Mouse (Mus musculus) C2C12 (cell line): Measurements from ENCODE around the gene Gm8439. TPM values are rescaled to one million over a fixed set of nuclear protein-coding genes. Genes with fewer than 3 reads are reported as not detected.

Experiments used
- H3K27me3 ChIP-seq: one replicate; pipeline ENCODE4 v1.6.1; 2011; ENCODE audit not compliant: control insufficient read depth, insufficient read depth, insufficient read length
- H3K36me3 ChIP-seq: one replicate; pipeline ENCODE4 v1.6.1; 2011; ENCODE audit not compliant: control insufficient read depth, insufficient read depth
- H3K4me3 ChIP-seq: one replicate; pipeline ENCODE4 v1.5.1; 2011; ENCODE audit warnings: mild to moderate bottlenecking, control low read depth; ENCODE audit not compliant: poor library complexity, insufficient read depth, severe bottlenecking
- H3K79me2 ChIP-seq: one replicate; pipeline ENCODE4 v1.6.1; 2011; ENCODE audit not compliant: control insufficient read depth, insufficient read depth
- H3K79me3 ChIP-seq: one replicate; pipeline ENCODE4 v1.6.1; 2011; ENCODE audit warnings: low read depth, control low read depth
- H3ac ChIP-seq: one replicate; pipeline ENCODE3; 2011; ENCODE audit warnings: low read depth; ENCODE audit not compliant: control insufficient read depth, insufficient read length
- CEBPB ChIP-seq: IDR thresholded peaks from one replicate; pipeline ENCODE4 v1.6.1; 2011; ENCODE audit warnings: low read depth, mild to moderate bottlenecking, control low read depth, moderate library complexity
- CTCF ChIP-seq: IDR thresholded peaks from one replicate; pipeline ENCODE4 v1.5.1; 2011; ENCODE audit not compliant: control insufficient read depth, insufficient read depth, insufficient read length
- FOSL1 ChIP-seq: IDR thresholded peaks from one replicate; pipeline ENCODE4 v1.8.0; 2011; ENCODE audit warnings: mild to moderate bottlenecking, low read length; ENCODE audit not compliant: poor library complexity, insufficient read depth, severe bottlenecking
- MAX ChIP-seq: IDR thresholded peaks from one replicate; pipeline ENCODE4 v1.6.1; 2011; ENCODE audit warnings: mild to moderate bottlenecking, control low read depth
- MYOD1 ChIP-seq: IDR thresholded peaks from one replicate; pipeline ENCODE4 v1.6.1; 2011; ENCODE audit warnings: low read depth; ENCODE audit not compliant: control insufficient read depth, insufficient read length
- MYOG ChIP-seq: IDR thresholded peaks from one replicate; pipeline ENCODE4 v1.6.1; 2011; ENCODE audit not compliant: control insufficient read depth, insufficient read length; ENCODE audit errors: extremely low read depth
- USF1 ChIP-seq: IDR thresholded peaks from one replicate; pipeline ENCODE4 v1.6.1; 2011; ENCODE audit warnings: low read depth, mild to moderate bottlenecking, control low read depth, moderate library complexity
- polyA plus RNA-seq: library from polyadenylated mRNA; unstranded; fragments of >200 nt; fragmentation: generic; extraction: Trizol; gene quantifications from one replicate; pipeline ENCODE4 v1.2.1, GENCODE M21; 2012; ENCODE audit warnings: missing spikeins

Gm8439 gene
- polyA plus RNA-seq, 1 experiment = not detected

GRCm38 (mm10) chr4:120631828-120632227, 43.3 kb downstream of the Gm8439 start:
- Histone ChIP-seq H3K79me3 (no peaks in the 10 kb centered on the region), H3K27me3 (peaks cover 4% of the 10 kb centered on the region), H3ac (no peak overlapping the region), H3K4me3 (no peak overlapping the region), H3K36me3 (no peaks in the 10 kb centered on the region), H3K79me2 (no peaks in the 10 kb centered on the region)
- no peak for TF ChIP-seq MYOG
- no peak for TF ChIP-seq CEBPB
- TF ChIP-seq MYOD1 = no peak
- TF ChIP-seq MAX = no peak
- TF ChIP-seq CTCF = no peak
- no peak for TF ChIP-seq USF1
- TF ChIP-seq FOSL1 = no peak

DNA sequence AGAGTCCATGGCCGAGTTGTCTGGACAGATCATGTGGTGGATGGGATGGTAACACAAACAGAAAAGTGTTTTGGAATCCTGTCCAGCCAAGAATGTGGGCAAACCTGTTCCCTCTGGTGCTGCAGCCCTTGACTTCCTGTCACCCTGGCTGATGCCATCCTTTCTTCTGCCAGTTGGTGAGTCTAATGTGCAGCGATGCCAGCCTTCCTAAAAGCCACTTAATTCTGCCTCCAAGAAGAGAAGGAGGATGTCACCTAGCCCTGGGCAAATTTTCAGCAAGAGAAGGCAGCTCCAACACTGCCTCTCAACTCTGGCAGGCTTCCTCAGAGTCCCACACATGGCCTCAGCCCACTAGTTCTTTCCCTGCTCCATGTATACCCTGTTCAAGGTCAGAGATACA, 46.8 kb downstream of the Gm8439 start:
- H3K4me3 ChIP-seq = no peak overlapping the region

DNA sequence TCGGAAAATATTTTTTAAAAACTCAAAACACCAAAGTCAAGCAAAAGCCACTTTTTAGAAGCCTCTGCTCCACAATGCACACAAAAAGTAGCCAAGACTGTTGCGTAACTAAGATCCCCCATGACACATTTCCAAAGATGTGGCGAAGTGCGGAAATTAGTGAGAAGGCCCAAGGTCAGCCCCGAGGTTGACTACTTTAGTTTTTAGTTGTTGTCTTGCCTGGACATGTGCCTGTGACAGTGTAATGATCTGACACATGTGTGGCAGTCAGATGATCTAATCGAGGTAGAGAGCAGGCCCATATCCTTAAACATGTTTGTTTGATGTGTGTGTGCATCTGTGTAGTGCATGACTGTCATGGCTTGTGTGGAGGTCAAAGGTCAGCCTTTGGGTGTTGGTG, 53.4 kb downstream of the Gm8439 start:
- Histone ChIP-seq H3K79me3 (no peaks in the 10 kb centered on the region), H3K79me2 (no peaks in the 10 kb centered on the region), H3K36me3 (no peaks in the 10 kb centered on the region), H3K27me3 (peaks cover 40% of the 10 kb centered on the region), H3ac (no peak overlapping the region), H3K4me3 (no peak overlapping the region)
- TF ChIP-seq CEBPB (peak; percentile 8), MYOD1 (no peak)

More for the DNA sequence above, 46.8 kb downstream of the Gm8439 start:
- no peaks in the 10 kb centered on the region for H3K36me3 ChIP-seq
- H3K27me3 ChIP-seq = peaks cover 12% of the 10 kb centered on the region
- H3K79me2 ChIP-seq = no peaks in the 10 kb centered on the region
- H3ac ChIP-seq = no peak overlapping the region
- no peaks in the 10 kb centered on the region for H3K79me3 ChIP-seq
- TF ChIP-seq USF1 (no peak), MAX (no peak), FOSL1 (no peak), CEBPB (no peak), CTCF (no peak), MYOD1 (no peak), MYOG (no peak)

DNA sequence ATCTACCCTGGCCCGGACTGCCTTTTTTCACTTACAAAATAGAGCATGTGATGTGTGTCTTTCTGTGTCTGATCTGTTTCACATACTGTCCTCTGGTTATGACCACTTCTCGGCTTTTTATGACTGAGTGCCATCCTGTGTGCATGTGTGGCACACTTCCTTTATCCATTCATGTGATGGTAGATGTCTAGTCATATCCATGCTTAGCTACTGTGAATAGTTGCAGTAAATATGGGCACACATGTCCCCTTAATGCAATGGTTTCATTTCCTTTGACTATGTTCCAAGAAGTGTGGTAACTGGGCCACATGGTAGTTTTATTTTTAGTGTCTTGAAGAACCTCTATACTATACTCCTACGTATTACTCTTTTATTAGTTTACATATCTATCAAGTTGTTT, 55.4 kb downstream of the Gm8439 start:
- H3K4me3 ChIP-seq = no peak overlapping the region
- H3K79me3 ChIP-seq = no peaks in the 10 kb centered on the region
- peaks cover 49% of the 10 kb centered on the region for H3K27me3 ChIP-seq
- H3K79me2 ChIP-seq = no peaks in the 10 kb centered on the region
- H3ac ChIP-seq = no peak overlapping the region
- TF ChIP-seq USF1 = no peak
- no peak for TF ChIP-seq MYOG
- no peak for TF ChIP-seq FOSL1
- TF ChIP-seq CEBPB = no peak
- no peak for TF ChIP-seq CTCF
- no peak for TF ChIP-seq MYOD1
- TF ChIP-seq MAX = no peak
- H3K36me3 ChIP-seq = no peaks in the 10 kb centered on the region

DNA sequence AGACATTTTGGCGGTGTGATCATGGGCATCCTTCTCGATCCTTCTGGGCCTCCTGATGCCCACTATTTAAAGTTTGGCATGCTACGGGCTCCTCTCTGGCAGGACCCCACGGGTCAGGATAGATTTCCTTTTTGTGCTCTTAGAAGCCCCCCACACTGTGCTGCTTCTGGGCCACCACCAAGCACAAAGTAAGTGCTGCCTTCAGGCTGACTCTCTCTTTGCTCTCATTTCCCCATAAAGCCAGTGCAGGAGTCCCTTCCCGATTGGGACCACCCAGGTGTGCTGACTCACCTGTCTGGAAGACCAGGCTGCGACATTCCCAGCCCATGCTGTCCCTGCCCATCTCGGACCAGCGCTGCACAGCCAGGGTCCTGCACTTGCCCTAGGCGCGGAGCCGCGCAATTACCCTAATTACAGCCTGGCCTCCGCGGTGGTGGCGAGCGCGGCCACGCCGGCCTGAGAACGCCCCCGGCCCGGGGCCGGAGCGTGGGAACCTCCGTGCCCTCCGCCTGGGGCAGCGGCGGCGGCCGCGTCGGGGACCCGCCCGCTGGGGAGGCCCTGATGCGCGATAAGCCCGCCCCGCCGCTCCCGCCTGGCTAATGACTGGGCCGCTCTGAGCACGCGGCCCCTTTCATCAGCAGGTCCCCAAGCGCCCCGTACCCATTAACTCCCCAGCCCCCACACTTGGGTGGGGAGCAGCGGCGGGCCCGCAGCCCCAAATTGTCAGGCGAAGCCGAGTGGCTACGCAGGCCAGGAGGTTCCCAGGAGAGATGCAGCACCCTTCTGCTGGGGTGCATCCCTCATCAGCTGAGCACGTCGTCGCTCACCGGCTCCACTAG, 61.0 kb downstream of the Gm8439 start:
- no peak for TF ChIP-seq FOSL1
- no peak for TF ChIP-seq CTCF
- no peak for TF ChIP-seq MYOD1
- no peak for TF ChIP-seq CEBPB
- no peak for TF ChIP-seq MAX
- Histone ChIP-seq H3K79me2 (no peaks in the 10 kb centered on the region), H3ac (no peak overlapping the region), H3K36me3 (no peaks in the 10 kb centered on the region), H3K79me3 (no peaks in the 10 kb centered on the region), H3K27me3 (peaks cover 66% of the 10 kb centered on the region), H3K4me3 (no peak overlapping the region)

DNA sequence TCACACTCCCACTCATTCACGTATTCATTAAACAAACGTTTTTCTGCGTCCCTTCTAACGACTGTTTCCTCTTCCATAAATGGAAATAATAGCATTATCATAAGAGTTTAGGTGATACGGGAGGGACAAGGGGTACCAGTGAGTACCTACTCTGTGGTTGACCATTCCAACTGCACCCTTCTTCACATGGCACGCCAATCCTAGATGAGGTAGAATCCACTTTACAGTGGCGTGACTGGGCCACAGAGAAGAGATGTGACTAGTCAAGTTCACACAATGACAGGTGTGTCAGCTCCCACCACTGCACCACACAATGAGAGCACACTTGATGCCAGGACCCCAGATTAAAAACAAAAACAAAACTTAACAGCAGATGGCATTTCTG, 61.7 kb downstream of the Gm8439 start:
- Histone ChIP-seq H3K27me3 (peaks cover 70% of the 10 kb centered on the region), H3K4me3 (no peak overlapping the region), H3K79me2 (no peaks in the 10 kb centered on the region), H3K36me3 (no peaks in the 10 kb centered on the region), H3K79me3 (no peaks in the 10 kb centered on the region), H3ac (no peak overlapping the region)
- no peak for TF ChIP-seq FOSL1
- no peak for TF ChIP-seq USF1
- TF ChIP-seq MYOG = no peak
- no peak for TF ChIP-seq MYOD1
- TF ChIP-seq CEBPB = no peak
- no peak for TF ChIP-seq MAX
- no peak for TF ChIP-seq CTCF
